Mouse (Mus musculus) heart, embryonic 13.5 days (tissue): ENCODE measurements at regions not wholly inside any gene's neighbourhood (a gene's known extent, or its start where the extent isn't known, plus 50 kb on each side); places are given as distances from the start of the nearest gene placed in this dataset.

Source experiments
- ATAC-seq: fragments of 200-750 bp; cut with Nextera tagmentation; 2 replicates; pipeline ENCODE4 v1.8.0; 2017; ENCODE audit warnings: moderate TSS enrichment; ENCODE audit not compliant: insufficient number of reproducible peaks, low FRiP score, low TSS enrichment; ENCODE audit errors: extremely low read depth
- H3K27ac ChIP-seq: fragments of 300-500 bp; sonication (generic); replicated peaks from 2 replicates; pipeline ENCODE4 v1.5.1; 2015; ENCODE audit warnings: moderate library complexity, mild to moderate bottlenecking, inconsistent platforms
- H3K27me3 ChIP-seq: fragments of 300-500 bp; sonication (generic); replicated peaks from 2 replicates; pipeline ENCODE4 v1.6.1; 2015; ENCODE audit warnings: mild to moderate bottlenecking, inconsistent platforms
- H3K36me3 ChIP-seq: fragments of 300-500 bp; sonication (generic); 2 replicates; pipeline ENCODE4 v1.6.1; 2015; ENCODE audit warnings: mild to moderate bottlenecking, inconsistent platforms
- H3K4me1 ChIP-seq: fragments of 300-500 bp; sonication (generic); 2 replicates; pipeline ENCODE4 v1.6.1; 2015; ENCODE audit warnings: inconsistent platforms
- H3K4me2 ChIP-seq: fragments of 300-500 bp; sonication (generic); 2 replicates; pipeline ENCODE4 v1.6.1; 2015; ENCODE audit warnings: inconsistent platforms, mild to moderate bottlenecking, moderate library complexity
- H3K4me3 ChIP-seq: fragments of 300-500 bp; sonication (generic); 2 replicates; pipeline ENCODE4 v1.5.1; 2015; ENCODE audit warnings: moderate library complexity, mild to moderate bottlenecking, inconsistent platforms
- H3K9ac ChIP-seq: fragments of 300-500 bp; sonication (generic); 2 replicates; pipeline ENCODE4 v1.6.1; 2015; ENCODE audit warnings: inconsistent platforms, mild to moderate bottlenecking, moderate library complexity
- H3K9me3 ChIP-seq: fragments of 300-500 bp; sonication (generic); 2 replicates; pipeline ENCODE4 v1.6.1; 2016; ENCODE audit warnings: inconsistent platforms
- WGBS: fragments of 180-500 bp; shearing (Covaris S2); methylation state at CpG from one replicate; pipeline ENCODE4 v1.1.7; 2015; ENCODE audit warnings: mixed read lengths; 5-methylcytosine and 5-hydroxymethylcytosine counted together

- Histone ChIP-seq H3K36me3 (no peaks in the 10 kb centered on the region), H3K4me2 (no peak overlapping the region), H3K4me3 (no peak overlapping the region), H3K27ac (no peak overlapping the region), H3K9ac (no peak overlapping the region), H3K9me3 (no peaks in the 10 kb centered on the region), H3K4me1 (no peaks in the 10 kb centered on the region), H3K27me3 (no peaks in the 10 kb centered on the region)
- no peak for ATAC-seq
- WGBS: 27% methylated on average over 2 of the region's 2 CpGs
Observed at GRCm38 (mm10) chr8:90192856-90193255, 155.3 kb downstream of the Tox3 start.

DNA sequence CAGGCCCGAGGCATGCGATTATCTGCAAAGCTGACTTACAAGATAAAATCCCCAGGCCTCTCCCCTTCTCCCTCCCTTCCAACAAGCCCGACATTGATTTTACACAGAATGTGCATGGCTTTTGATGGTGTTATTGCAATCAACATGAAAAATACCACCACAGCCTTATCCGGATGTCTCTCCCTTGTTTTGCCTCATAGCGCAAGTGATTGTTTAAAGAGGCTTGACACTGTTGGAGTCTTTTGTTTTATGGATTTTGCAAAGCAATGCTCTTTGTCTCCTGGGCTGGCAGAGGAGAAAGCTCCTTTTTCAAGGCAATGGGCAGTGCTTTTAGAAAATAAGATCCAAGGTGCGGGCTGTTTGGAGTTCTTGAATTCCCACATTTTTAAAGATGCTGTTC, 165.3 kb downstream of the Tox3 start:
- H3K4me2 ChIP-seq: no peak overlapping the region
- H3K9me3 ChIP-seq: no peaks in the 10 kb centered on the region
- H3K36me3 ChIP-seq: no peaks in the 10 kb centered on the region
- no peaks in the 10 kb centered on the region for H3K27me3 ChIP-seq
- H3K4me1 ChIP-seq: no peaks in the 10 kb centered on the region
- no peak overlapping the region for H3K4me3 ChIP-seq
- no peak for ATAC-seq
- WGBS: 48% methylated on average over 6 of the region's 6 CpGs
- no peak overlapping the region for H3K27ac ChIP-seq
- no peak overlapping the region for H3K9ac ChIP-seq

DNA sequence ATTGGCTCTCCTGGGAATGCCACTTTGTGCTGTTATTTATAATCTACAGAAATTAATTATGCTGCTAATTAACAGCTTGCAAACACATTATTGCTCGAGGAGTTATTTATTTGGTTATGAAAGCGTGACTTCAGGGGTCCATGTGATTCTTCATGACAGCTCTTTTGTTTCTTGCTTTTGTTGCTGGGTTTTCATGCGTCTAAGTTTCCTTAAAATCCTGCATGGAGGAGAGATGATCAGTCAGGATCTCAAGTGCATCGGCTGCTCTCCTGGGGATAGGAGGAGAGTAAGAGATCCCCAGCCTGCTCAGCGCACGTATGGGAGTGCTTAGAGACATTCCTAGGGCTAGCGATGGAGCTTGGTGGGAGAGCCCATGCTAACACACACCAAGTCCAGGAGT, 171.4 kb downstream of the Tox3 start:
- Histone ChIP-seq H3K4me2 (no peak overlapping the region), H3K36me3 (no peaks in the 10 kb centered on the region), H3K9ac (no peak overlapping the region), H3K27me3 (no peaks in the 10 kb centered on the region), H3K27ac (no peak overlapping the region), H3K4me1 (no peaks in the 10 kb centered on the region), H3K9me3 (no peaks in the 10 kb centered on the region), H3K4me3 (no peak overlapping the region)
- WGBS: 67% methylated on average over 7 of the region's 7 CpGs
- ATAC-seq: no peak

DNA sequence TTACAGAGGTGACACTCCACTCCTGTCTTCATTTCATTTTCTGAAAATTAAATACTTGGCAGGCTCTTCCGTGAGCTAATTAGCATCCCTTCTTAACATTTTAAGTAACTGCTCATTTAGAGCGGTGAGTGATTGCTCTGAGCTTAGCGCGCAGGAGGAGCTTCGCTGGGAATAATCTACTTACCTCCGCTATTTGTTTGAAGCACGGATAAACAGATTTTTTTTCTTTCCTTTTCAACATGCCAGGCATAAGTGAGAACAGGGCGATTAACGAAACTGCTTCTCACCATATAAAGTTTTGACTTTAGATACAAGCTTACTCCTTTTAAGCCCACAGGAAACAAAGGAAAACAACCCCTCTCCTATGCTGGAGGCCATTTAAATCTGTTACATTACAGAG, 171.8 kb downstream of the Tox3 start:
- H3K27ac ChIP-seq: no peak overlapping the region
- WGBS: 32% methylated on average over 9 of the region's 9 CpGs
- H3K4me2 ChIP-seq: peak overlapping the region; percentile 24; the same call in 1 of the 2 replicates
- no peak overlapping the region for H3K4me3 ChIP-seq
- H3K36me3 ChIP-seq: no peaks in the 10 kb centered on the region
- no peak for ATAC-seq
- no peaks in the 10 kb centered on the region for H3K4me1 ChIP-seq
- no peaks in the 10 kb centered on the region for H3K27me3 ChIP-seq
- H3K9me3 ChIP-seq: no peaks in the 10 kb centered on the region
- no peak overlapping the region; the same call in 1 of the 2 replicates for H3K9ac ChIP-seq

DNA sequence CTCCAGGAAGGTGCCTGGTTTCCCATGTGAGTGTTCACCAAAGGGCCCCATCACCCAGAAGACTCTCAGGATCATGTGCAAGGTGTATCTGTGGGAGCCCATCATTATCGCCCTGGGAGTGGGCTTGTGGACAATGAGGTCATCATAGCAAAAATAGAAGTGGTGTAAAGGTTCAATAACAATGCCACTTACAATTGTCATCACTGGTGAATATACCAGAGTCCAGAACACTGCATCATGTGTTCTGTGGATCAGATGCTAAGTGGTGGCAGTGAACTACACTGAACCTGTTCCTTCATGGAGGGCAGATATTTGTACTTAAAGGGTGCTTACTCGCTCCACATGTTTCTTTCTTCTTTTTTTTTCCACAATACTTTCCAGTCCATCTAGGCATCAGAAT, 181.5 kb downstream of the Tox3 start:
- Histone ChIP-seq H3K27ac (peak overlapping the region; percentile 71), H3K9me3 (no peaks in the 10 kb centered on the region), H3K9ac (no peak overlapping the region), H3K4me2 (no peak overlapping the region), H3K36me3 (no peaks in the 10 kb centered on the region), H3K27me3 (no peaks in the 10 kb centered on the region), H3K4me3 (no peak overlapping the region), H3K4me1 (peaks cover 22% of the 10 kb centered on the region)
- ATAC-seq: no peak
- 54% methylated on average over 2 of the region's 2 CpGs for WGBS

- H3K9me3 ChIP-seq: no peaks in the 10 kb centered on the region
- H3K4me1 ChIP-seq: no peaks in the 10 kb centered on the region
- no peaks in the 10 kb centered on the region for H3K27me3 ChIP-seq
- no peaks in the 10 kb centered on the region for H3K36me3 ChIP-seq
- H3K4me2 ChIP-seq: no peak overlapping the region
- no peak overlapping the region for H3K9ac ChIP-seq
- 79% methylated on average over 5 of the region's 5 CpGs for WGBS
- no peak overlapping the region for H3K27ac ChIP-seq
- no peak overlapping the region for H3K4me3 ChIP-seq
- ATAC-seq: no peak
Observed at GRCm38 (mm10) chr8:90151477-90151876, 196.7 kb downstream of the Tox3 start.

DNA sequence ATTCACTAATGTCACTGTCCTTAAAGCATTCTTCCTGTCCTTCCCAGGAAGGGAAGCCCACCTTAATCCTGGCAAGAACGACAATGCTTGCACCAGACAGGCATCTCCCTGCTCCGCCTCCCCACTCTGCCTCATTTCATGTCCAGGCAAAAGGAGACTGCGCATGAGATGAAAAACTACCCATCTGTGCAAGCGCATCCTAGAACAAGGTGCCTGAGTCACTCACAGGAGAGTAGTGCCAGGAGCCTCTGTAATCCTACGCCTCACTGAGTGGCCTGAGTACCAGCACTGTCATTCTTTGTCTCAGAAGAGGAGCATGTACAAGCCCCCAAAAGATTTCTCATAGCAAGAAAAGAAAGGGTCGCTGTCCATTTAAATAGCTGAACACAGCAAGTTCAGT, 198.2 kb downstream of the Tox3 start:
- H3K4me1 ChIP-seq: no peaks in the 10 kb centered on the region
- H3K27ac ChIP-seq: no peak overlapping the region
- no peak overlapping the region for H3K4me2 ChIP-seq
- no peaks in the 10 kb centered on the region for H3K9me3 ChIP-seq
- H3K9ac ChIP-seq: no peak overlapping the region
- H3K27me3 ChIP-seq: no peaks in the 10 kb centered on the region
- WGBS: 69% methylated on average over 6 of the region's 6 CpGs
- no peak overlapping the region for H3K4me3 ChIP-seq
- no peaks in the 10 kb centered on the region for H3K36me3 ChIP-seq
- ATAC-seq: no peak

- no peaks in the 10 kb centered on the region for H3K9me3 ChIP-seq
- ATAC-seq: no peak
- H3K36me3 ChIP-seq: no peaks in the 10 kb centered on the region
- peak overlapping the region; percentile 80 for H3K27ac ChIP-seq
- no peak overlapping the region for H3K4me3 ChIP-seq
- H3K27me3 ChIP-seq: no peaks in the 10 kb centered on the region
- WGBS: 40% methylated on average over 5 of the region's 5 CpGs
- no peak overlapping the region for H3K4me2 ChIP-seq
- H3K9ac ChIP-seq: no peak overlapping the region
- peaks cover 36% of the 10 kb centered on the region for H3K4me1 ChIP-seq
Observed at GRCm38 (mm10) chr8:90134626-90135025, 213.5 kb downstream of the Tox3 start.

DNA sequence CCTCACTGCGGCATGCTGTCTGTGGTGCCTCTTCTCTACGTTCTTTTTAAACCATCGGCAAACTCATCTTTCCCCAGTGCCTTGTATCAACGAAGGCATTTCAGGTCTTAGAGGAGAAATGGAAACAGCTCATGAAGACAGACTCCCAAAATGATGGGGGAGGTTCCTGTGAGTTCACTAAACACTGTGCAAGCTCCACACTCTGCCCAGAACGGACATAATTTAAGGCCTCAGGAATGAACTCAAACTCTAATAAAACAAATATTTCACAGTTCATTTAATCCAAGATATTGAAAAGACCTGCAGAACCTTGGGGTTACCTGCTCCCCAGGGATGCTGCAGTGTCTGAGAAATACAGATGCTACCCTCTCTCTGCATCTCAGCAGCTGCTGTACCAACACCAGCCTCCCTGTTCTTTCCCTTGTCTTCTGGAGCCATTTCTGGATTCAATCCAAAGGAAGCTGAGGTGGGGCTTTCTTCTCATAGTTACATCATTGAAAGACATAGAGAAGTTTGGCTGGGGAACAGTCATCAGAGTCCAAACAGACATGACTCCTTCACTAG, 217.4 kb downstream of the Tox3 start:
- Histone ChIP-seq H3K9ac (no peak overlapping the region), H3K9me3 (no peaks in the 10 kb centered on the region), H3K4me2 (no peak overlapping the region), H3K27me3 (no peaks in the 10 kb centered on the region), H3K36me3 (no peaks in the 10 kb centered on the region), H3K4me3 (no peak overlapping the region), H3K27ac (no peak overlapping the region), H3K4me1 (peaks cover 33% of the 10 kb centered on the region)
- 82% methylated on average over 5 of the region's 5 CpGs for WGBS
- ATAC-seq: no peak

- 93% methylated on average over 1 of the region's 1 CpGs for WGBS
- no peaks in the 10 kb centered on the region for H3K9me3 ChIP-seq
- peaks cover 6% of the 10 kb centered on the region; the same call in 1 of the 2 replicates for H3K4me1 ChIP-seq
- H3K4me2 ChIP-seq: no peak overlapping the region
- no peak for ATAC-seq
- H3K4me3 ChIP-seq: no peak overlapping the region
- H3K36me3 ChIP-seq: no peaks in the 10 kb centered on the region
- H3K27me3 ChIP-seq: no peaks in the 10 kb centered on the region
- H3K27ac ChIP-seq: no peak overlapping the region
- no peak overlapping the region for H3K9ac ChIP-seq
Observed at GRCm38 (mm10) chr8:90125426-90125825, 222.7 kb downstream of the Tox3 start.

- ATAC-seq: no peak
- no peak overlapping the region for H3K4me2 ChIP-seq
- no peaks in the 10 kb centered on the region for H3K9me3 ChIP-seq
- H3K9ac ChIP-seq: no peak overlapping the region
- no peaks in the 10 kb centered on the region for H3K36me3 ChIP-seq
- peaks cover 8% of the 10 kb centered on the region; the same call in 1 of the 2 replicates for H3K4me1 ChIP-seq
- H3K4me3 ChIP-seq: no peak overlapping the region
- no peak overlapping the region for H3K27ac ChIP-seq
- no peaks in the 10 kb centered on the region for H3K27me3 ChIP-seq
Observed at GRCm38 (mm10) chr8:90123101-90123500, 225.0 kb downstream of the Tox3 start.

- WGBS: 75% methylated on average over 3 of the region's 3 CpGs
- no peaks in the 10 kb centered on the region for H3K9me3 ChIP-seq
- no peak overlapping the region for H3K4me3 ChIP-seq
- no peak overlapping the region for H3K9ac ChIP-seq
- no peak overlapping the region for H3K4me2 ChIP-seq
- peaks cover 8% of the 10 kb centered on the region; the same call in 1 of the 2 replicates for H3K4me1 ChIP-seq
- no peak overlapping the region for H3K27ac ChIP-seq
- H3K27me3 ChIP-seq: no peaks in the 10 kb centered on the region
- no peak for ATAC-seq
- no peaks in the 10 kb centered on the region for H3K36me3 ChIP-seq
Observed at GRCm38 (mm10) chr8:90121935-90122334, 226.2 kb downstream of the Tox3 start.
